Mouse (Mus musculus) heart, embryonic 16.5 days (tissue): Measurements from ENCODE around the gene Disp1. TPM values are rescaled to one million over a fixed set of nuclear protein-coding genes. Genes with fewer than 3 reads are reported as not detected.

Experiments used
- ATAC-seq: fragments of 200-750 bp; cut with Nextera tagmentation; replicated peaks from 2 replicates; pipeline ENCODE4 v1.8.0; 2017; ENCODE audit warnings: moderate number of reproducible peaks; ENCODE audit not compliant: insufficient read depth, low FRiP score; ENCODE audit errors: extremely low read depth
- H3K27ac ChIP-seq: fragments of 300-500 bp; sonication (generic); 2 replicates; pipeline ENCODE4 v1.5.1; 2014; ENCODE audit warnings: mild to moderate bottlenecking, low read length, control low read depth, moderate library complexity
- H3K27me3 ChIP-seq: fragments of 300-500 bp; sonication (generic); 2 replicates; pipeline ENCODE4 v1.6.1; 2014; ENCODE audit warnings: low read length, mixed read lengths; ENCODE audit not compliant: control insufficient read depth, insufficient read depth
- H3K36me3 ChIP-seq: fragments of 300-500 bp; sonication (generic); 2 replicates; pipeline ENCODE4 v1.6.1; 2014; ENCODE audit not compliant: control insufficient read depth, insufficient read depth
- H3K4me1 ChIP-seq: fragments of 300-500 bp; sonication (generic); 2 replicates; pipeline ENCODE4 v1.6.1; 2014; ENCODE audit warnings: low read length, mixed read lengths; ENCODE audit not compliant: control insufficient read depth, insufficient read depth
- H3K4me2 ChIP-seq: fragments of 300-500 bp; sonication (generic); 2 replicates; pipeline ENCODE4 v1.6.1; 2014; ENCODE audit warnings: low read depth, mild to moderate bottlenecking, control low read depth, low read length
- H3K4me3 ChIP-seq: fragments of 300-500 bp; sonication (generic); 2 replicates; pipeline ENCODE4 v1.5.1; 2014; ENCODE audit warnings: mild to moderate bottlenecking, control low read depth, low read length
- H3K9ac ChIP-seq: fragments of 300-500 bp; sonication (generic); 2 replicates; pipeline ENCODE4 v1.6.1; 2014; ENCODE audit warnings: low read length, control low read depth
- H3K9me3 ChIP-seq: fragments of 300-500 bp; sonication (generic); replicated peaks from 2 replicates; pipeline ENCODE4 v1.6.1; 2016; ENCODE audit warnings: low read length; ENCODE audit not compliant: control insufficient read depth
- WGBS: fragments of 180-500 bp; shearing (Covaris S2); extraction: QIAGEN DNeasy Blood & Tissue Kit; methylation state at CpG from one replicate; pipeline ENCODE4 v1.1.7; 2014; 5-methylcytosine and 5-hydroxymethylcytosine counted together
- polyA plus RNA-seq: library from polyadenylated mRNA; unstranded; fragments of >200 nt; fragmentation: Nextera tagmentation; extraction: Ambion mirVana; gene quantifications from 2 replicates; pipeline ENCODE4 v1.2.1, GENCODE M21; 2015

Disp1 gene
- polyA plus RNA-seq, 1 experiment from 2014 or later: 10.3 TPM

DNA sequence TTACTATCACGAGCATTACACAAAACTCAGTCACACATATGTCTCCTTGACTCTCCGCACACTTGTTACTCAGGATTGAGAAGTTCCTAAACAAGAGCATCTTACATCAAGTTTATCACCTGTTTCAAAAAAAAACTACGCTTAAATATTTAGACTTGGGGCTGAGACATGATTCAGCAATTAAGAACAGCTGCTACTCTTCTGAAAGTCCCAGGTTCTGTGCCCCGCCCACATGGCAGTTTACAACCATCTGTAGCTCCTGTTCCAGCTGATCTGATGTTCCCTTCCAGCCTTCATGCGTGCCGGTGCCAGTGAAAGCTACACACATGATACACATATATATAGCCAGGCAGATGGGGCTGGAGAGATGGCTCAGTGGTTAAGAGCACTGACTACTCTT lies 7.5 kb downstream of the Disp1 start:
- Histone ChIP-seq H3K4me3 (no peak overlapping the region), H3K36me3 (no peaks in the 10 kb centered on the region), H3K27ac (no peak overlapping the region), H3K4me1 (no peaks in the 10 kb centered on the region; the same call in 1 of the 2 replicates), H3K4me2 (no peak overlapping the region), H3K9me3 (no peaks in the 10 kb centered on the region), H3K9ac (no peak overlapping the region), H3K27me3 (no peaks in the 10 kb centered on the region)
- ATAC-seq: no peak
- WGBS: 93% methylated on average over 6 of the region's 6 CpGs

DNA sequence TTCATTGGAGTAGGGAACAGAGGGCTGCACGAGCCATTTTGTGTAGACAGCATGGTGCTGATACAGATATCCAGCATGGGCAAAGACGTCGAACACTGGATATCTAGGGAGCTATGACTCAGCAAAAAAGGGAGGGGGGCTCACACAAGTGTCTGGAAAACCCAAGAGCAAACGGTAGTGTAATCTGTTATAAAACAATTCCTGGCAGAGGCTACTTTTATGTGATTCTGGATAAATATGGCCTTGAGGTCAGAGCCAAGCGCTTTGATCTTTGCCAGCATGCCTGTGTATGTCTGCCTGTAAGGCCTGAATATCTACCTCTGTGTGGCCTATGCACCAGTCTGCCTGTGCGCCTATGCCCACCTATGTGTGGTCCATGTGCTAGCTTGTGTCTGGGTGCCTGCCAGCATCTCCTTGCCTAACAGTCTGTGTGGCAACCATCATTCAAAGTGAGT lies 8.5 kb downstream of the Disp1 start:
- no peak overlapping the region for H3K9ac ChIP-seq
- H3K27ac ChIP-seq: no peak overlapping the region
- H3K4me2 ChIP-seq: no peak overlapping the region
- ATAC-seq: no peak
- 52% methylated on average over 6 of the region's 6 CpGs for WGBS
- no peaks in the 10 kb centered on the region for H3K36me3 ChIP-seq
- H3K9me3 ChIP-seq: no peaks in the 10 kb centered on the region
- no peaks in the 10 kb centered on the region for H3K27me3 ChIP-seq
- H3K4me3 ChIP-seq: no peak overlapping the region
- no peaks in the 10 kb centered on the region; the same call in 1 of the 2 replicates for H3K4me1 ChIP-seq

DNA sequence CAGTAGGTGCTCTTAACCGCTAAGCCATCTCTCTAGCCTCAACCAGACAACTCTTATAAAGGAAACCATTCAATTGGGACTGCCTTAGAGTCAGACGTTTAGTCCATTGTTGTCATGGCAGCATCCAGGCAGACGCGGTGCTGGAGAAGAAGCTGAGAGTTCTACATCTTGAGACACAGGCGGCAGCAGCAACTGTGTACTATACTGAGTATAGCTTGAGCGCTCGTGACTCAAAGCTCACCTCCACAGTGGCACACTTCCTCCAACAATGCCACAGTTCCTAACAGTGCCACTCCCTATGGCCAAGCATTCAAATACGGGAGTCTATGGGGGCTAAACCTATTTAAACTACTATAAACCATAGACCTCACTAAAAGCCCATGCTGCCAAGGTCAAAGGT lies 11.2 kb downstream of the Disp1 start:
- H3K36me3 ChIP-seq: no peaks in the 10 kb centered on the region
- H3K4me3 ChIP-seq: no peak overlapping the region
- no peak overlapping the region for H3K9ac ChIP-seq
- H3K27me3 ChIP-seq: no peaks in the 10 kb centered on the region
- no peak for ATAC-seq
- H3K4me2 ChIP-seq: no peak overlapping the region
- no peak overlapping the region for H3K27ac ChIP-seq
- WGBS: 90% methylated on average over 8 of the region's 8 CpGs
- no peaks in the 10 kb centered on the region for H3K9me3 ChIP-seq
- H3K4me1 ChIP-seq: no peaks in the 10 kb centered on the region; the same call in 1 of the 2 replicates

DNA sequence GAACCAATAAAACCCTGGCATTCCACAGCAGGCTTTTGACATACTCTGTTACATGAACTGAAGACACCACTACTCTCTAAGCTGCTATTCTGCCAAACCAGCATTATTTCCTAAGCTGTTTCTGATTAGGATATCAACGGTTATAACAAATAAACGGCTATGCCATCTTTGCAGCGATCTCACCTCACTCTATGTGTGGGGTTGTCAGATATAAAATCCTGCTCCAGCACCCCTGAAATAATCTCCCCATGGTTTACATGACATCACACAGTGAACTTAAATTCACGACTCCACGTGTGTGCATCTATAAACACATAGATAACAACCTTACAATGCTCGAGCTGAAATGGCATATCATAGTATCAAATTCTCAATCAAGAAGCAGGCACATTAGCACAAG lies 13.7 kb downstream of the Disp1 start:
- 77% methylated on average over 6 of the region's 6 CpGs for WGBS
- H3K9me3 ChIP-seq: no peaks in the 10 kb centered on the region
- no peaks in the 10 kb centered on the region; the same call in 1 of the 2 replicates for H3K4me1 ChIP-seq
- no peak overlapping the region for H3K4me3 ChIP-seq
- H3K9ac ChIP-seq: no peak overlapping the region
- no peak overlapping the region for H3K4me2 ChIP-seq
- no peak for ATAC-seq
- no peaks in the 10 kb centered on the region for H3K36me3 ChIP-seq
- H3K27ac ChIP-seq: no peak overlapping the region
- H3K27me3 ChIP-seq: no peaks in the 10 kb centered on the region

DNA sequence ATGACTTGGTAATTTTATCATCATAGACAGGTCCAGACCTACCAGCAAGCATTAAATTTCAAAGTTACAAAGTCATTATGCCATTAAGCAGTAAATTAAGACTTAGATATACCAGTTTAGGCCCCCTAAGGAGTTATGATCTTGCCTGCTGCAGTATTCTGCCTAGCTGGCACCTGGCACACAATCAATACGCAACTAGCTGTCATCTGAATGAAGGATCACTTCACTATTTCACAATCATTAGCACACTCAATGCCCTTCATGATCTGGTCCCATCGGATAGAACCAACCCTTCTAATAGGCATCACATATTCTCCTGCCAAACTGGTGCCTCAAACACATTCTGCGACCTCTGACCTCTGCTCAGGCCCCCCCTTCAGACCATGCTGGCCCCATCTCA lies 14.2 kb downstream of the Disp1 start:
- no peak for ATAC-seq
- H3K27me3 ChIP-seq: no peaks in the 10 kb centered on the region
- 91% methylated on average over 3 of the region's 3 CpGs for WGBS

DNA sequence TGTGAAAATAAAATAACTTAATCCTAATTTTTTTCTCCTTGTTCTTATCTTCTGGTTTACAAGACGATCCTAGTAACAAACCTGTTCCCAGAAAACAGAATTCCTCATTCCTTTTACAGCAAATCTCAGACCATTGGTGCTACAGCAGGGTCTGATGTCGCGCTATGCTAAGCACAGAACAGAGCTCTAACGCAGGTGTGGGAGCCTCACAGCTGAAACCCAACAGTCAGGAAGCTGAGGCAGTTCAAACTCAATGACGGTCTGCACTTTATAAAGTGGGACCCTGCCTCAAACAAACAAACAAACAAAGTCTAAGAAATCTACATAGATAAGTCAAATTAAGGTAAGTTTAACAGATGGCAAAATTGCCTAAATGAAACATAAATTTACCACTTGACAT lies 20.4 kb downstream of the Disp1 start:
- 86% methylated on average over 5 of the region's 5 CpGs for WGBS
- no peaks in the 10 kb centered on the region for H3K27me3 ChIP-seq
- H3K9ac ChIP-seq: no peak overlapping the region
- no peaks in the 10 kb centered on the region for H3K9me3 ChIP-seq
- no peak for ATAC-seq
- no peak overlapping the region for H3K4me2 ChIP-seq
- H3K27ac ChIP-seq: no peak overlapping the region
- no peaks in the 10 kb centered on the region for H3K36me3 ChIP-seq
- H3K4me3 ChIP-seq: no peak overlapping the region
- no peaks in the 10 kb centered on the region for H3K4me1 ChIP-seq

More for the DNA sequence above, 14.2 kb downstream of the Disp1 start:
- Histone ChIP-seq H3K36me3 (no peaks in the 10 kb centered on the region), H3K27ac (no peak overlapping the region), H3K4me2 (no peak overlapping the region), H3K9ac (no peak overlapping the region), H3K4me3 (no peak overlapping the region), H3K4me1 (no peaks in the 10 kb centered on the region; the same call in 1 of the 2 replicates), H3K9me3 (no peaks in the 10 kb centered on the region)

DNA sequence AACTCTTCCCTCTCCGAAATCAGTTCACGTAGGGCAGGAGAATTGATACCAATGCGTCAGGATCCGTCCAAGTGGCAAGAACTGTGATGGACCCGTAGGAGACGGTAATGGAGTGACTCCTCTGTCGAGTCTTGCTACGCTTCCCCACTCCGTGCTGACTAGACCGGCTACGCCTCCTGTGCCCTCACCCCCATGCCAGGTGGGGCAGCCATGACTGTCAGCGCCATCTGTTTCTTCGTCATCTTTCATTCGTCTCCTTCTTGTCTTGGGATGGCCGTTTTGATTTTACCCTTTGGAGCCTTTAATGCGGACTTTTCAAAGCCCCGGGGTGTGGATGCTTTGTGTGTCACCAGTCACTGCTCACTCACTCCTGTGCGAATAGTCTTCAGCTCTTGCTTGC lies 26.6 kb downstream of the Disp1 start:
- H3K4me2 ChIP-seq: no peak overlapping the region; the same call in 1 of the 2 replicates
- peaks cover 34% of the 10 kb centered on the region for H3K4me1 ChIP-seq
- H3K36me3 ChIP-seq: no peaks in the 10 kb centered on the region
- no peak overlapping the region for H3K4me3 ChIP-seq
- no peaks in the 10 kb centered on the region for H3K9me3 ChIP-seq
- no peak overlapping the region for H3K27ac ChIP-seq
- no peak for ATAC-seq
- H3K9ac ChIP-seq: no peak overlapping the region
- whole genome bisulfite sequencing: 88% methylated on average over 18 of the region's 18 CpGs
- no peaks in the 10 kb centered on the region for H3K27me3 ChIP-seq

DNA sequence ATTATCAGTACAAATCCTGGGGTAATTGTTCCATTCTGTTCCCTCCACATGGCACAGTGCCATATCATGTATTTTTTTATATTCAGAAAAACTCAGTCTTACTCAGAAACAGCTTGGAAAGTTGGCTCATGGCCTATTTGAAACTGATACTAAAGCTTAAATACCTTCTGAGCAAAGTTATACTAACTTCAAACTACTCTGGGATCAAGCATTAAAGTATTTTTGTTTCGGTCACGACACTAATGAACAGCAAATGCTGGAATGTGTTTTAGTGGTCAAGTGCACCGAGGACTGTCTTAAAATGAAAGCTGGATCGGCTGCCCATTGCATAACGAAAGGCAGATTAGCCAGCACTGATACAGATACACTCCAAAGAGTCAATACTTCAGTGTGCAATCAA lies 27.2 kb downstream of the Disp1 start:
- peaks cover 39% of the 10 kb centered on the region for H3K4me1 ChIP-seq
- no peak overlapping the region for H3K4me3 ChIP-seq
- H3K27me3 ChIP-seq: no peaks in the 10 kb centered on the region
- no peak overlapping the region for H3K27ac ChIP-seq
- H3K4me2 ChIP-seq: peak overlapping the region; percentile 19; the same call in 1 of the 2 replicates
- no peak for ATAC-seq
- H3K9ac ChIP-seq: no peak overlapping the region
- no peaks in the 10 kb centered on the region for H3K36me3 ChIP-seq
- no peaks in the 10 kb centered on the region for H3K9me3 ChIP-seq
- WGBS: 30% methylated on average over 5 of the region's 5 CpGs

DNA sequence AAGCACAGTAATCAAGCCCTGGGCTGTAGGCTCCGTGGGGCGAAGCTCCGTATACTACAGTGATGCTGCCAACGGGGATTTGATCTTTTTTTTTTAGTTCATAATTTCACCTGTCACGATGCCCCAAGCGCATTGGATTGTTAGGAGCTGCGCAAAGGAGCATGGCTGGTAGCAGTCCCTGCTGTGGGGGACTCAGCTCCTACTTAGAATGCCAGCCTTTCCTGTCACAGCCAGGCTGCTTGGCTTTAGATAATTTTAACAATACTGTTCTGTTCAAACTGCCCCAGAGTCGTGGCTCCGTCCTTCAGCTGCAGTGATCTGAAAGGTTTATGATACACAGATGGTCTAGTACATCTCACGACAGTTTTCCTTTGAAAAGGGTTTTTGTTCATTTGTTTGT lies 29.9 kb downstream of the Disp1 start:
- Histone ChIP-seq H3K27me3 (no peaks in the 10 kb centered on the region), H3K4me1 (peaks cover 52% of the 10 kb centered on the region), H3K4me3 (no peak overlapping the region), H3K36me3 (no peaks in the 10 kb centered on the region), H3K9me3 (no peaks in the 10 kb centered on the region), H3K9ac (no peak overlapping the region), H3K4me2 (no peak overlapping the region), H3K27ac (no peak overlapping the region)
- no peak for ATAC-seq
- 70% methylated on average over 10 of the region's 10 CpGs for WGBS
